Mouse (Mus musculus) CD4-positive naive resting alpha-beta T cell, adult 76 days (primary cell): ENCODE results near the gene Gpr108. TPM values are rescaled to one million over a fixed set of nuclear protein-coding genes. Genes with fewer than 3 reads are reported as not detected.

Experiments
- total RNA-seq: library from RNA; stranded (reverse); gene quantifications from one replicate; pipeline ENCODE4 v1.2.4, GENCODE M21; 2023

Gene Gpr108
- 33.2 TPM for total RNA-seq

DNA sequence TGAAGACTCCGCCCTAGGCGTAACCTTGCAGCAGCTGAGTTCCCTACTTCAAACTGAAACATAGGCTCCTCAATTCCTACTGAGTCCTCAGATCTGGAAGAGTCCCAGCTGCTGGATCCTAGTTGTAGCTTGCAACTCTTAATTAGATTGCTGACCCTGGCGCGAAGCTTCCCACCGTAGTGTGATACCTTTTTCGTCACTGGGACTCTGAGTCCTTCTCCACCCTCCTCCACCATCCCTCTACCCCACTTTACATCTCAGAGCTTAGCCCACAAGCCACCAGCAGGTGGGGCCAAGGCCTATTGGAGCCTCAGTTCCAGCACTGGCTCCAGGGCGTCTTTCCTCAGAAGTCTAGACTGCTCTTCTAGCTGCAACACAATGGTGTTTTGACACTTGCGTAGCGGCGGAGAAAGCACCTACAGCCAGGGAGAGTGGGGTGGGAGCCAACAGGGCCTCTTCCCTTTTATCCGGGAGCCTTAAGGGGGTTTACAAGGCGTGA lies at the start of gene Gpr108:
TSS of gene Gpr108 (minus strand) at position 246 of the 499 bp plus-strand sequence.

DNA sequence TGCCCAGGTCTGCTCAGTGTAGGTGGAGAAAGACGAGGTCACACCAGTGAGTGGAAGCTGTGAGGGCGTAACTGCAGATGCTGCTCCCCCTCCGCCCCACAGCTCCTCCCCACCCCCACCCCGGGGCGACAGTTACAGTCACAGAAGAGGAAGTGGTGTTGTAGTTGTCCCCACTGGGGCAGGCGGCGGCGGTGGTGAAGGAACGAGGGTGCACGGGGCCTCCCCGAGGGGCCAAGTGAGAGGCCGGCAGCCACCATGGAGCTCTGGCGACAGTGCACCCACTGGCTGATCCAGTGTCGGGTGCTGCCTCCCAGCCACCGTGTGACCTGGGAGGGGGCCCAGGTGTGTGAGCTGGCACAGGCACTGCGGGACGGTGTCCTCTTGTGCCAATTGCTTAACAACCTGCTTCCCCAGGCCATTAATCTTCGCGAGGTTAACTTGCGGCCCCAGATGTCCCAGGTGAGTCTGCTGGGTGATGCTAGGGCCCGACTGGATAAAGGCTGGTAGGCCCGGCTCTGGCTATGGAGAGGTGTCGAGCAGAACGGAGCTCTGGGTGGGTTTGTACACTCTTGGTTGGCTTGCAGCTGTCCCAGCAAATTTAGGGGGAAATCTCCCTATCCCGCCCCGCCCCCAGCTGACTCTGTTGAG lies 30.8 kb upstream of the Gpr108 start, which contains the start of gene Vav1:
TSS of gene Vav1 (plus strand) at position 158 of the 648 bp plus-strand sequence.

DNA sequence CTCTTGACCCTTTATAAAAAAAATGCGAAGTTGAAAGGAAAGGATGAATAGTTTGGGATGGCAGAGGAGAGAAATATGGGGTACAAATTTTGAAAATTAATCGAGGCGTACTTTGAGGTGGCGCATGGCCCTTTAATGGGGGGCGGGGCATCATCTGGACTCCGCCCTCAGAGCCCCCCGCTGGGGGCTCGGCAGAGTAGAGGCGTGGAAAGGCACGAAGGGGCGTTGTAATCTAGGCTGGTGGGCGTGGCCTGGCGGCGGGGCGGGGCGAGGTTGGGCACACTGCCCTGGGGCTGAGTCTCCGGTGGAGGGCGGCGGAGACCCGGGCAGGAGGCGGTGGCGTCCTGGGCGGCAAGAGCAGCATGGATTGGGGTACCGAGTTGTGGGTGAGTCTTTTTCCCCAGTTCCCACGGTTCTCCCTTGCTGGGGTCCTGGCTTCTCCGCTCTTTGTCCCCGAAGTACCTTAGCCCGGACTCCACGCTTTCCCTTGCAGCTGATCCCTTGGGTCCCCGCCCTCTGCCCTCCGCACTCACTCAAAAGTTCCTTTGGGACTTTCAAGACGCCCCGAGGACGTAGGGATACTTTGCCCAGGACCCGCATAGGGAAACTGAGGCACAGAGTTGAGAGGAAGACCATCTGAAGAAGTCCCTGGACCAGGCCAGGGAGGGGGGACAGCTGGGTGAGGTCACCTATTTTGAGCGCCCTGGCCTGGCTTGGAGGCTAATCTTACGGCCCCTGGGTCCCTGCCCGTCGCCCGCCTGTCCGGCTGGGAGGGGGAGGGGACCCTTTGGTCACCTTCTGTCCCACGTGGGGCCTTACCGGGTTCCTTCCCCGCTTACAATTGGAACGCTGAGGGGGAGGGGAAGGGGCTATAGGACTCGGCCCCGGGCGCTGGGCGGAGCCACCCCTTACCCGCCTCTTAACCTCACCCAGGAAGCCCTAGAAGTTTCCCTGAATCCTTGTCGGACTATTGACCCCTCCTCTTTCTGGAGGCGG lies 1.2 kb upstream of the Gpr108 start, which contains the start of gene Trip10:
TSS of gene Trip10 (plus strand) at position 270 of the 996 bp plus-strand sequence.

DNA sequence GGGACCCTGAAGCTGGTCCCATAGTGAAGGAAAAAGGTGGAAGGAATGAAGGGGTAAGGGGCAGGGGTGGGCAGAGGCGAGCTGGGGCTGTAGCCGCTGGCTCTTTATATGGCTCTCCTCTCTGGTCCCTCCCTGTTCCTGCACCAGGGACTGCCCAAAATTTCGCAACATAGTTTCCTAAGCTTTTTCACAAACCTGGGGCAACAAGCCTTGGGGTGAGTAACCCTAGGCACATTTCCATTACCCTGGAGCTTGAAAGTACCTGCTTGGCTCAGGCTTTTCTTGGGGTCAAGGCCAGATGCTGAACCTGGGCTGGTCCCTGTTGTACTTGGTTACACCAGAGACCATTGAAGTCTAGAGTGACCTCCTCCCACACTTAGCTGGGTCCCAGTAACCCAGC lies 20.2 kb downstream of the Gpr108 start, which contains the start of gene C3:
TSS of gene C3 (minus strand) at position 123 of the 400 bp plus-strand sequence.

DNA sequence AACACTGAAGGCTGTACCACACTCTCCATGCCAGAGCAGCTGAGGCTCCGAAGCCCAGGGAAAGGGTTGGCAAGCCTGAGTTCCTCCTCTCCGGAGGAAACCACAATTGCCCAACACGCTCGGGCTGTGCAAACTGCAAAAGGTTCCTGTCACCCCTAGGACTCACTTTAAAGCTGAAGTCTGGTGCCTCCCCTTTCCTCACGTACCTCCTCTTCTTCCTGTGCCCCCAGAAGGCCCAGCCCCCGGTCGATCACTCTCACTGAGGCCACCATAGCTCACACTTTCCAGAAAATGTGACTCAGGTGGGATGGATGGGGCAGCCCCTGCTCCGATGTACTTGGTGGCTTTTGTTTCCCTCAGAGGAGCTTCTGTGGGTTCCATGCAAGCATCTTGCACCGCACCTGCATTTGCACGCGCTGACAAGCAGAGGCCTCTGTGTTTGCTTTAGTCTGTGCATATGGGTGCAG lies 54.2 kb downstream of the Gpr108 start, which contains the start of gene Tnfsf14:
TSS of gene Tnfsf14 (minus strand) at position 137 of the 467 bp plus-strand sequence.

Other genes with a start within 250 kb of the Gpr108 start
- not detected for gene Pspn, start 248.4 kb downstream of the Gpr108 start, total RNA-seq
- gene Gtf2f1, start 237.2 kb downstream of the Gpr108 start, total RNA-seq = 64.2 TPM
- not detected for gene Gm17949, start 237.0 kb downstream of the Gpr108 start, total RNA-seq
- gene Khsrp, start 216.9 kb downstream of the Gpr108 start, total RNA-seq = 118 TPM
- not detected for gene Slc25a41, start 206.8 kb downstream of the Gpr108 start, total RNA-seq
- 2.2 TPM for gene Crb3, start 189.3 kb downstream of the Gpr108 start, total RNA-seq
- gene Slc25a23, start 188.6 kb downstream of the Gpr108 start, total RNA-seq = 26.8 TPM
- gene Dennd1c, start 169.9 kb downstream of the Gpr108 start, total RNA-seq = 119 TPM
- gene Tubb4a, start 160.7 kb downstream of the Gpr108 start, total RNA-seq = 2.1 TPM
- 0.88 TPM for gene Tnfsf9, start 143.1 kb downstream of the Gpr108 start, total RNA-seq
- not detected for gene Cd70, start 98.7 kb downstream of the Gpr108 start, total RNA-seq
- 0.50 TPM for gene Tnfsf14, start 54.3 kb downstream of the Gpr108 start, total RNA-seq
- 2.7 TPM for gene C3, start 20.3 kb downstream of the Gpr108 start, total RNA-seq
- 3.5 TPM for gene Trip10, start 1.0 kb upstream of the Gpr108 start, total RNA-seq
- 148 TPM for gene Vav1, start 30.7 kb upstream of the Gpr108 start, total RNA-seq
- gene Adgre1, start 110.2 kb upstream of the Gpr108 start, total RNA-seq = 7.6 TPM